Mouse (Mus musculus) mouse trophoblast stem cell (cell line): Measurements from ENCODE around the gene Gigyf2.

ENCODE experiments used
- in situ Hi-C, 2 experiments: fragments of 300-500 bp; cut with MseI, MboI; formaldehyde crosslinking; loops; 2 replicates in 1 of 2; 3 replicates in 1 of 2; pipeline ENCODE4 v1.15.1; 2025

Gene Gigyf2

GRCm38 (mm10) chr1:87316672-87317071, 10.1 kb upstream of the Gigyf2 start:
- in situ Hi-C loops: no loop called here

- in situ Hi-C loops: no loop called here
Measured at GRCm38 (mm10) chr1:87321071-87321470, 5.7 kb upstream of the Gigyf2 start.

GRCm38 (mm10) chr1:87322778-87323177, 4.0 kb upstream of the Gigyf2 start:
- in situ Hi-C loops: no loop called here

- in situ Hi-C loops: no loop called here
Measured at GRCm38 (mm10) chr1:87324649-87325048, 2.1 kb upstream of the Gigyf2 start.

- in situ Hi-C loops: no loop called here
Measured at GRCm38 (mm10) chr1:87327165-87327861, 515 bp downstream of the Gigyf2 start.

- in situ Hi-C loops: no loop called here
Measured at GRCm38 (mm10) chr1:87331774-87332173, 5.0 kb downstream of the Gigyf2 start.

- in situ Hi-C loops: no loop called here
Measured at GRCm38 (mm10) chr1:87350576-87350975, 23.8 kb downstream of the Gigyf2 start.

- in situ Hi-C loops: no loop called here
Measured at GRCm38 (mm10) chr1:87360276-87360675, 33.5 kb downstream of the Gigyf2 start.

GRCm38 (mm10) chr1:87378024-87378560, 51.3 kb downstream of the Gigyf2 start:
- in situ Hi-C loops: no loop called here

GRCm38 (mm10) chr1:87379919-87380318, 53.1 kb downstream of the Gigyf2 start:
- in situ Hi-C loops: no loop called here

GRCm38 (mm10) chr1:87381152-87381551, 54.4 kb downstream of the Gigyf2 start:
- in situ Hi-C loops: no loop called here

GRCm38 (mm10) chr1:87386436-87387092, 59.8 kb downstream of the Gigyf2 start:
- in situ Hi-C loops: no loop called here

GRCm38 (mm10) chr1:87393444-87394195, 66.8 kb downstream of the Gigyf2 start:
- in situ Hi-C loops: no loop called here

GRCm38 (mm10) chr1:87394594-87394993, 67.8 kb downstream of the Gigyf2 start, which contains the start of gene Kcnj13:
Gene Kcnj13, minus strand, starts transcription at chr1:87394729.
- in situ Hi-C loops: no loop called here

GRCm38 (mm10) chr1:87396923-87397586, 70.3 kb downstream of the Gigyf2 start:
- in situ Hi-C loops: no loop called here

GRCm38 (mm10) chr1:87404710-87405109, 77.9 kb downstream of the Gigyf2 start:
- in situ Hi-C loops: no loop called here

GRCm38 (mm10) chr1:87406012-87406411, 79.2 kb downstream of the Gigyf2 start:
- in situ Hi-C loops: no loop called here

GRCm38 (mm10) chr1:87409380-87409779, 82.6 kb downstream of the Gigyf2 start:
- in situ Hi-C loops: no loop called here

GRCm38 (mm10) chr1:87418733-87419132, 91.9 kb downstream of the Gigyf2 start:
- in situ Hi-C loops: no loop called here

GRCm38 (mm10) chr1:87435125-87435524, 108.3 kb downstream of the Gigyf2 start:
- in situ Hi-C loops: no loop called here

GRCm38 (mm10) chr1:87436583-87436982, 109.8 kb downstream of the Gigyf2 start:
- in situ Hi-C loops: no loop called here
